Mouse (Mus musculus): ENCODE results near the gene Agpat4. TPM values are rescaled to one million over a fixed set of nuclear protein-coding genes. Genes with fewer than 3 reads are reported as not detected.
"Not testable (repeated sequence)": the region's sequence is repeated elsewhere in the genome, so short reads cannot be mapped to it uniquely, and the experiment has no call there.

Gene Agpat4
- polyA plus RNA-seq, 1 experiment: 11.0 TPM

- DNase-seq (ENCODE audit: low spot score): not testable (repeated sequence)
These were observed 3.8 kb downstream of the Agpat4 start for GRCm38 (mm10) chr17:12122262-12122661.

GRCm38 (mm10) chr17:12123168-12123567 is 4.7 kb downstream of the Agpat4 start:
- DNase-seq (ENCODE audit: low spot score): no peak

- no peak for DNase-seq (ENCODE audit: low spot score)
These were observed 8.6 kb downstream of the Agpat4 start for GRCm38 (mm10) chr17:12127056-12127455.

- DNase-seq (ENCODE audit: low spot score): no peak
These were observed 10.5 kb downstream of the Agpat4 start for GRCm38 (mm10) chr17:12128976-12129375.

- DNase-seq (ENCODE audit: low spot score): no peak
These were observed 12.7 kb downstream of the Agpat4 start for GRCm38 (mm10) chr17:12131171-12131570.

- no peak for DNase-seq (ENCODE audit: low spot score)
These were observed 13.1 kb downstream of the Agpat4 start for GRCm38 (mm10) chr17:12131581-12131980.

GRCm38 (mm10) chr17:12132904-12133303 is 14.4 kb downstream of the Agpat4 start:
- DNase-seq (ENCODE audit: low spot score): no peak

GRCm38 (mm10) chr17:12133985-12134384 is 15.5 kb downstream of the Agpat4 start:
- no peak for DNase-seq (ENCODE audit: low spot score)

- DNase-seq (ENCODE audit: low spot score): no peak
These were observed 16.6 kb downstream of the Agpat4 start for GRCm38 (mm10) chr17:12134975-12135633.

GRCm38 (mm10) chr17:12138355-12138754 is 19.9 kb downstream of the Agpat4 start:
- DNase-seq (ENCODE audit: low spot score): no peak

GRCm38 (mm10) chr17:12143948-12144364 is 25.5 kb downstream of the Agpat4 start:
- DNase-seq (ENCODE audit: low spot score): no peak

- no peak for DNase-seq (ENCODE audit: low spot score)
These were observed 27.7 kb downstream of the Agpat4 start for GRCm38 (mm10) chr17:12146132-12146681.

- DNase-seq (ENCODE audit: low spot score): no peak
These were observed 29.3 kb downstream of the Agpat4 start for GRCm38 (mm10) chr17:12147830-12148229.

GRCm38 (mm10) chr17:12149232-12149861 is 30.8 kb downstream of the Agpat4 start:
- no peak for DNase-seq (ENCODE audit: low spot score)

GRCm38 (mm10) chr17:12150970-12151369 is 32.5 kb downstream of the Agpat4 start:
- DNase-seq (ENCODE audit: low spot score): no peak

- no peak for DNase-seq (ENCODE audit: low spot score)
These were observed 35.8 kb downstream of the Agpat4 start for GRCm38 (mm10) chr17:12154260-12154659.

GRCm38 (mm10) chr17:12155236-12155635 is 36.7 kb downstream of the Agpat4 start:
- DNase-seq (ENCODE audit: low spot score): no peak

- DNase-seq (ENCODE audit: low spot score): no peak
These were observed 37.4 kb downstream of the Agpat4 start for GRCm38 (mm10) chr17:12155872-12156271.

- DNase-seq (ENCODE audit: low spot score): no peak
These were observed 38.2 kb downstream of the Agpat4 start for GRCm38 (mm10) chr17:12156661-12157060.

- DNase-seq (ENCODE audit: low spot score): no peak
These were observed 38.7 kb downstream of the Agpat4 start for GRCm38 (mm10) chr17:12157203-12157602.

- no peak for DNase-seq (ENCODE audit: low spot score)
These were observed 40.9 kb downstream of the Agpat4 start for GRCm38 (mm10) chr17:12159187-12160060.

GRCm38 (mm10) chr17:12160061-12160421 is 41.5 kb downstream of the Agpat4 start:
- no peak for DNase-seq (ENCODE audit: low spot score)
